Mouse (Mus musculus): ENCODE measurements around the gene Nup188. TPM values are rescaled to one million over a fixed set of nuclear protein-coding genes. Genes with fewer than 3 reads are reported as not detected.

Nup188 gene
- polyA plus RNA-seq, 1 experiment, result 17.5 TPM

GRCm38 (mm10) chr2:30269241-30269990 is 16.8 kb upstream of the Nup188 start:
- no peak for DNase-seq
- H3K4me3 ChIP-seq (ENCODE audit: insufficient read depth, low read depth, low read length), result no peak overlapping the region
- no peaks in the 10 kb centered on the region for H3K27me3 ChIP-seq (replicated peaks; ENCODE audit: control insufficient read depth, insufficient read depth, low read length)
- H3K27ac ChIP-seq (ENCODE audit: insufficient read depth, low read depth, low read length), result peak overlapping the region; percentile 40
- TF ChIP-seq POLR2A (IDR thresholded peaks at IDR 0.05; ENCODE audit: low read depth, low read length), result no peak
- no peak for TF ChIP-seq CTCF (conservative IDR thresholded peaks at IDR 0.05; ENCODE audit: insufficient read depth, insufficient read length, low read depth, low read length)
- no peaks in the 10 kb centered on the region; the same call in 1 of the 2 replicates for H3K36me3 ChIP-seq (ENCODE audit: control insufficient read depth, insufficient read depth, low read length)
- WGBS, result 81% methylated on average over 17 of the region's 17 CpGs
- H3K4me1 ChIP-seq (ENCODE audit: control insufficient read depth, insufficient read depth, low read length), result peaks cover 38% of the 10 kb centered on the region

GRCm38 (mm10) chr2:30270134-30270533 is 16.1 kb upstream of the Nup188 start:
- no peaks in the 10 kb centered on the region; the same call in 1 of the 2 replicates for H3K36me3 ChIP-seq (ENCODE audit: control insufficient read depth, insufficient read depth, low read length)
- H3K4me3 ChIP-seq (ENCODE audit: insufficient read depth, low read depth, low read length), result no peak overlapping the region
- TF ChIP-seq CTCF (conservative IDR thresholded peaks at IDR 0.05; ENCODE audit: insufficient read depth, insufficient read length, low read depth, low read length) (peak; percentile 72), POLR2A (IDR thresholded peaks at IDR 0.05; ENCODE audit: low read depth, low read length) (no peak)
- no peaks in the 10 kb centered on the region for H3K27me3 ChIP-seq (replicated peaks; ENCODE audit: control insufficient read depth, insufficient read depth, low read length)
- H3K27ac ChIP-seq (ENCODE audit: insufficient read depth, low read depth, low read length), result peak overlapping the region; percentile 40
- DNase-seq, result peak; percentile 90
- 5% methylated on average over 1 of the region's 1 CpGs for WGBS
- H3K4me1 ChIP-seq (ENCODE audit: control insufficient read depth, insufficient read depth, low read length), result peaks cover 31% of the 10 kb centered on the region

- Histone ChIP-seq H3K4me1 (ENCODE audit: control insufficient read depth, insufficient read depth, low read length) (peaks cover 8% of the 10 kb centered on the region), H3K4me3 (ENCODE audit: insufficient read depth, low read depth, low read length) (no peak within 1 kb of the TSS), H3K27me3 (replicated peaks; ENCODE audit: control insufficient read depth, insufficient read depth, low read length) (no peaks in the 10 kb centered on the region), H3K36me3 (ENCODE audit: control insufficient read depth, insufficient read depth, low read length) (no peaks in the 10 kb centered on the region), H3K27ac (ENCODE audit: insufficient read depth, low read depth, low read length) (no peak within 1 kb of the TSS)
- WGBS, result 93% methylated on average over 11 of the region's 11 CpGs
- no peak for TF ChIP-seq CTCF (conservative IDR thresholded peaks at IDR 0.05; ENCODE audit: insufficient read depth, insufficient read length, low read depth, low read length)
- no peak for TF ChIP-seq POLR2A (IDR thresholded peaks at IDR 0.05; ENCODE audit: low read depth, low read length)
- no peak for DNase-seq
Measured at GRCm38 (mm10) chr2:30280743-30281142, 5.5 kb upstream of the Nup188 start, which contains the start of gene Gm28038. TSS of gene Gm28038 (plus strand) at chr2:30281043.

- Histone ChIP-seq H3K4me3 (ENCODE audit: insufficient read depth, low read depth, low read length) (no peak overlapping the region), H3K4me1 (ENCODE audit: control insufficient read depth, insufficient read depth, low read length) (peaks cover 8% of the 10 kb centered on the region), H3K27me3 (replicated peaks; ENCODE audit: control insufficient read depth, insufficient read depth, low read length) (no peaks in the 10 kb centered on the region), H3K27ac (ENCODE audit: insufficient read depth, low read depth, low read length) (no peak overlapping the region), H3K36me3 (ENCODE audit: control insufficient read depth, insufficient read depth, low read length) (no peaks in the 10 kb centered on the region)
- DNase-seq, result no peak
- no peak for TF ChIP-seq POLR2A (IDR thresholded peaks at IDR 0.05; ENCODE audit: low read depth, low read length)
- no peak for TF ChIP-seq CTCF (conservative IDR thresholded peaks at IDR 0.05; ENCODE audit: insufficient read depth, insufficient read length, low read depth, low read length)
- WGBS, result 76% methylated on average over 3 of the region's 3 CpGs
Measured at GRCm38 (mm10) chr2:30281651-30282050, 4.5 kb upstream of the Nup188 start.

GRCm38 (mm10) chr2:30283193-30283592 is 3.0 kb upstream of the Nup188 start:
- WGBS, result 59% methylated on average over 2 of the region's 2 CpGs
- H3K27ac ChIP-seq (ENCODE audit: insufficient read depth, low read depth, low read length), result no peak overlapping the region
- no peaks in the 10 kb centered on the region for H3K27me3 ChIP-seq (replicated peaks; ENCODE audit: control insufficient read depth, insufficient read depth, low read length)
- H3K4me3 ChIP-seq (ENCODE audit: insufficient read depth, low read depth, low read length), result no peak overlapping the region
- no peak for TF ChIP-seq POLR2A (IDR thresholded peaks at IDR 0.05; ENCODE audit: low read depth, low read length)
- TF ChIP-seq CTCF (conservative IDR thresholded peaks at IDR 0.05; ENCODE audit: insufficient read depth, insufficient read length, low read depth, low read length), result no peak
- no peak for DNase-seq
- H3K4me1 ChIP-seq (ENCODE audit: control insufficient read depth, insufficient read depth, low read length), result peaks cover 10% of the 10 kb centered on the region
- no peaks in the 10 kb centered on the region for H3K36me3 ChIP-seq (ENCODE audit: control insufficient read depth, insufficient read depth, low read length)

- H3K27me3 ChIP-seq (replicated peaks; ENCODE audit: control insufficient read depth, insufficient read depth, low read length), result no peaks in the 10 kb centered on the region
- H3K4me1 ChIP-seq (ENCODE audit: control insufficient read depth, insufficient read depth, low read length), result peaks cover 10% of the 10 kb centered on the region
- DNase-seq, result no peak
- H3K27ac ChIP-seq (ENCODE audit: insufficient read depth, low read depth, low read length), result no peak overlapping the region
- 92% methylated on average over 5 of the region's 5 CpGs for WGBS
- no peaks in the 10 kb centered on the region for H3K36me3 ChIP-seq (ENCODE audit: control insufficient read depth, insufficient read depth, low read length)
- TF ChIP-seq POLR2A (IDR thresholded peaks at IDR 0.05; ENCODE audit: low read depth, low read length) (no peak), CTCF (conservative IDR thresholded peaks at IDR 0.05; ENCODE audit: insufficient read depth, insufficient read length, low read depth, low read length) (no peak)
- peak overlapping the region; percentile 89; the same call in 1 of the 2 replicates for H3K4me3 ChIP-seq (ENCODE audit: insufficient read depth, low read depth, low read length)
Measured at GRCm38 (mm10) chr2:30285004-30285403, 1.2 kb upstream of the Nup188 start.

GRCm38 (mm10) chr2:30285416-30286181 is 598 bp upstream of the Nup188 start:
- H3K36me3 ChIP-seq (ENCODE audit: control insufficient read depth, insufficient read depth, low read length), result no peaks in the 10 kb centered on the region
- no peaks in the 10 kb centered on the region for H3K27me3 ChIP-seq (replicated peaks; ENCODE audit: control insufficient read depth, insufficient read depth, low read length)
- no peak for DNase-seq
- H3K27ac ChIP-seq (ENCODE audit: insufficient read depth, low read depth, low read length), result peak overlapping the region; percentile 2; the same call in 1 of the 2 replicates
- peaks cover 10% of the 10 kb centered on the region for H3K4me1 ChIP-seq (ENCODE audit: control insufficient read depth, insufficient read depth, low read length)
- no peak for TF ChIP-seq CTCF (conservative IDR thresholded peaks at IDR 0.05; ENCODE audit: insufficient read depth, insufficient read length, low read depth, low read length)
- TF ChIP-seq POLR2A (IDR thresholded peaks at IDR 0.05; ENCODE audit: low read depth, low read length), result no peak
- H3K4me3 ChIP-seq (ENCODE audit: insufficient read depth, low read depth, low read length), result peak overlapping the region; percentile 89
- WGBS, result 12% methylated on average over 38 of the region's 38 CpGs
